Mouse (Mus musculus) liver, postnatal 0 days (tissue): Measurements from ENCODE around the gene Rnf26. TPM values are rescaled to one million over a fixed set of nuclear protein-coding genes. Genes with fewer than 3 reads are reported as not detected.

Experiments used
- ATAC-seq: fragments of 200-750 bp; cut with Nextera tagmentation; 2 replicates; pipeline ENCODE4 v1.8.0; 2017; ENCODE audit warnings: mild to moderate bottlenecking, moderate library complexity
- DNase-seq: peaks from one replicate; pipeline ENCODE4 v3.0.0-alpha.2; 2016
- H3K27ac ChIP-seq: fragments of 300-500 bp; sonication (generic); 2 replicates; pipeline ENCODE4 v1.5.1; 2014; ENCODE audit warnings: antibody characterized with exemption, moderate library complexity, mild to moderate bottlenecking, low read depth
- H3K27me3 ChIP-seq: fragments of 300-500 bp; sonication (generic); 2 replicates; pipeline ENCODE4 v1.6.1; 2014; ENCODE audit warnings: low read length, control low read depth, mixed read lengths; ENCODE audit not compliant: insufficient read depth
- H3K36me3 ChIP-seq: fragments of 300-500 bp; sonication (generic); replicated peaks from 2 replicates; pipeline ENCODE4 v1.6.1; 2014; ENCODE audit warnings: mild to moderate bottlenecking, control low read depth, low read length, moderate library complexity, mixed read lengths; ENCODE audit not compliant: insufficient read depth
- H3K4me1 ChIP-seq: fragments of 300-500 bp; sonication (generic); 2 replicates; pipeline ENCODE4 v1.6.1; 2014; ENCODE audit warnings: antibody characterized with exemption, mild to moderate bottlenecking, control low read depth; ENCODE audit not compliant: insufficient read depth
- H3K4me2 ChIP-seq: fragments of 300-500 bp; sonication (generic); 2 replicates; pipeline ENCODE4 v1.6.1; 2014; ENCODE audit warnings: low read depth, mild to moderate bottlenecking, low read length, moderate library complexity, mixed read lengths
- H3K4me3 ChIP-seq: fragments of 300-500 bp; sonication (generic); 2 replicates; pipeline ENCODE4 v1.5.1; 2014; ENCODE audit warnings: low read depth, low read length
- H3K9ac ChIP-seq: fragments of 300-500 bp; sonication (generic); replicated peaks from 2 replicates; pipeline ENCODE4 v1.6.1; 2014; ENCODE audit warnings: mild to moderate bottlenecking, moderate library complexity
- H3K9me3 ChIP-seq: fragments of 300-500 bp; sonication (generic); 2 replicates; pipeline ENCODE4 v1.6.1; 2016; ENCODE audit warnings: mild to moderate bottlenecking, control low read depth, low read length, mixed read lengths
- CTCF ChIP-seq: sonication (generic); IDR thresholded peaks from 2 replicates; pipeline ENCODE4 v1.5.1; 2016; ENCODE audit warnings: antibody characterized with exemption, low read depth
- EP300 ChIP-seq: IDR thresholded peaks from 2 replicates; pipeline ENCODE4 v1.6.1; 2016; ENCODE audit warnings: antibody characterized with exemption, low read depth, mild to moderate bottlenecking
- WGBS: fragments of 180-500 bp; shearing (Covaris S2); extraction: QIAGEN DNeasy Blood & Tissue Kit; methylation state at CpG from one replicate; pipeline ENCODE4 v1.1.7; 2014; ENCODE audit not compliant: insufficient replicate concordance; 5-methylcytosine and 5-hydroxymethylcytosine counted together
- polyA plus RNA-seq: library from polyadenylated mRNA; unstranded; fragments of >200 nt; fragmentation: Nextera tagmentation; extraction: Ambion mirVana; gene quantifications from 2 replicates; pipeline ENCODE4 v1.2.1, GENCODE M21; 2015

The Rnf26 gene
- polyA plus RNA-seq, 1 experiment from 2014 or later, result 18.8 TPM

GRCm38 (mm10) chr9:44141951-44142350 is 28.6 kb upstream of the Rnf26 start:
- TF ChIP-seq EP300 (no peak), CTCF (no peak)
- WGBS, result 77% methylated on average over 5 of the region's 5 CpGs
- ATAC-seq (no peak), DNase-seq (no peak)
- Histone ChIP-seq H3K27me3 (0 out of 2 replicates have a peak, but pooled peaks cover 1% of the 10 kb centered on the region), H3K9ac (no peak overlapping the region), H3K4me3 (no peak overlapping the region), H3K27ac (no peak overlapping the region), H3K4me2 (no peak overlapping the region), H3K36me3 (peaks cover 25% of the 10 kb centered on the region), H3K4me1 (no peaks in the 10 kb centered on the region), H3K9me3 (no peaks in the 10 kb centered on the region)

- no peak for ATAC-seq
- peaks cover 42% of the 10 kb centered on the region for H3K27me3 ChIP-seq
- 18% methylated on average over 4 of the region's 4 CpGs for WGBS
- H3K27ac ChIP-seq, result no peak overlapping the region
- no peak overlapping the region for H3K4me3 ChIP-seq
- H3K9ac ChIP-seq, result no peak overlapping the region
- peaks cover 9% of the 10 kb centered on the region for H3K36me3 ChIP-seq
- no peak for TF ChIP-seq EP300
- TF ChIP-seq CTCF, result no peak
- no peaks in the 10 kb centered on the region for H3K9me3 ChIP-seq
- peaks cover 12% of the 10 kb centered on the region for H3K4me1 ChIP-seq
- no peak for DNase-seq
- H3K4me2 ChIP-seq, result no peak overlapping the region
Observed at GRCm38 (mm10) chr9:44137846-44138245, 24.5 kb upstream of the Rnf26 start.

- Histone ChIP-seq H3K4me1 (peaks cover 12% of the 10 kb centered on the region), H3K4me3 (peak overlapping the region; percentile 50), H3K4me2 (peak overlapping the region; percentile 73), H3K9me3 (no peaks in the 10 kb centered on the region), H3K27me3 (peaks cover 57% of the 10 kb centered on the region), H3K36me3 (no peaks in the 10 kb centered on the region), H3K9ac (peak overlapping the region; percentile 47), H3K27ac (no peak overlapping the region)
- ATAC-seq, result no peak
- WGBS, result 50% methylated on average over 7 of the region's 7 CpGs
- TF ChIP-seq EP300, result no peak
- no peak for TF ChIP-seq CTCF
- DNase-seq, result no peak
Observed at GRCm38 (mm10) chr9:44135731-44136411, 22.6 kb upstream of the Rnf26 start.

DNA sequence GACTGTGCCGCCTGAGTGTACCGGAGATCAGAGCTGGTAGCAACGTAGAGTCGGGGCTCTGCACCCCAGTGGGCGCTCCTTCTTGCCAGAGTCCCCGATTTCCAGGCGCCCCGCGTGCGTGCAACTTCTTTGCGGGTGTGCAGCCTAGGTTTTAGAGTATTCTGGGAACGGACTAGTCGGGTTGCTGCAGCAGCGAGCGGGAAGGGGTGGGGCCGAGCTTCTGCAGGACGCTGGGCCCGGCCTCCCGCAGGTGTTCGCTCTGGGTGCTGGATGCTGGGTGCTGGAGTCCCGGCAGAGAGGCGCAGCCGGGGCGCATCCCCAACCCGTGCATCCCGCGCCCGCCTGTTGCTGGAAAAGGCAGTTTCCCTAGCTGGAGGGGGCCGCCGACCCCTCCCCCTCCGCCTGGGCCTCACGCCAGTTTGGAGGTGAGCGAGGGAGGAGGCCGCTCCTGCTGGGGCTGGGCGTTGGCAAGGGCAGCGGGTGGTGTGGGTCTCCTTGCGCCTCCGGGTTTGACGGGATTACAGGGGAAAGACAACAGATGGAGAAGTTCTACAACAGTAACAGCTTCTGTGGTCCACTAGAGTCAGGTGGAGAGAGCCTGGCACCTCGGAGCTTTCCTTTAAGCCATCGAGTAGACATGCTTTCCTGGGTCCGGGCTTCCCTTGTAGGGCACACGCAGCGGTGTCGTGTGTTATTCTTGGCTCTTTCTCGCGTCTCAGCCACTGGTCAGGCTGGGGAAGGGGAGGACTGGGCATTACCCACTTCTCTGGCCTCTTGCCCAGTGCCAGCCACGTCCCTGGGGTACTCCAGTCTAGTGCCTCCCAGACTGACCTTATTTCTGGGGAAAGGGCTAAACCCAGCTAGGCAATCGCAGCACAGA is 21.8 kb upstream of the Rnf26 start:
- peaks cover 63% of the 10 kb centered on the region for H3K27me3 ChIP-seq
- no peaks in the 10 kb centered on the region for H3K36me3 ChIP-seq
- no peak overlapping the region for H3K27ac ChIP-seq
- ATAC-seq (no peak), DNase-seq (peak; percentile 48)
- TF ChIP-seq CTCF (no peak), EP300 (no peak)
- H3K4me2 ChIP-seq, result peak overlapping the region; percentile 73
- H3K4me3 ChIP-seq, result peak overlapping the region; percentile 50
- H3K9me3 ChIP-seq, result no peaks in the 10 kb centered on the region
- H3K9ac ChIP-seq, result peak overlapping the region; percentile 47
- H3K4me1 ChIP-seq, result peaks cover 19% of the 10 kb centered on the region
- 4% methylated on average over 46 of the region's 49 CpGs for WGBS

- H3K9ac ChIP-seq, result peak within 1 kb of the TSS; percentile 47
- DNase-seq, result peak; percentile 50
- peak; percentile 20; the same call in 1 of the 2 replicates for ATAC-seq
Observed at GRCm38 (mm10) chr9:44134101-44134850, 21.0 kb upstream of the Rnf26 start, which contains the start of gene Mcam. Mcam (plus strand) TSS chr9:44134469.

More at GRCm38 (mm10) chr9:44134101-44134850, 21.0 kb upstream of the Rnf26 start, which contains the start of gene Mcam:
- peak within 1 kb of the TSS; percentile 36; the same call in 1 of the 2 replicates for H3K27ac ChIP-seq
- H3K27me3 ChIP-seq, result peaks cover 63% of the 10 kb centered on the region
- peak within 1 kb of the TSS; percentile 73 for H3K4me2 ChIP-seq
- H3K4me3 ChIP-seq, result peak within 1 kb of the TSS; percentile 50
- WGBS, result 2% methylated on average over 50 of the region's 55 CpGs
- H3K36me3 ChIP-seq, result no peaks in the 10 kb centered on the region
- TF ChIP-seq CTCF (no peak), EP300 (no peak)
- H3K4me1 ChIP-seq, result peaks cover 23% of the 10 kb centered on the region
- H3K9me3 ChIP-seq, result no peaks in the 10 kb centered on the region
